Mouse (Mus musculus): ENCODE results near the gene Sec16b. TPM values are rescaled to one million over a fixed set of nuclear protein-coding genes. Genes with fewer than 3 reads are reported as not detected.

Sec16b gene
- 1 to 10 TPM; 1.2 to 1.5 TPM for total RNA-seq (2023)

DNA sequence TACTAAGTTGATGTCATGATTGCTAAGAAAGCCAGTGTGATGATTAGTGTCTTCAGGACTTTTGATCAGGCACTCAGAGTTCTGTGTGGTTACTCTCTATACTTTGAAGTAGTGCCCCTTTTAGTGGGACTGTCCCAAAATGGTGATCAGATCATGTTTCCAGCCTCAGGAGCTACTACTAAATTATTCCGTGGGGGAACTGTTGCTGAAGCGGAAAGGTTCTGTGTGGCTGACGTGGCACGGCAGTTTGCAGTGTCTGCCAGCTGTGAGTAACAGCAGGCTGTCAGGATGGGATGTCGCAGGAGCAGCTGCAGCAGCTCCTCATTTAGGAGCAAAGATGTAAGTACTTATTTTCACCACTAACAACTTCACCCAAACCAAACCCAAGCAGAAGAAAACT is at the start of gene Sec16b:
Sec16b (plus strand) TSS at position 207 of the 400 bp plus-strand sequence.

DNA sequence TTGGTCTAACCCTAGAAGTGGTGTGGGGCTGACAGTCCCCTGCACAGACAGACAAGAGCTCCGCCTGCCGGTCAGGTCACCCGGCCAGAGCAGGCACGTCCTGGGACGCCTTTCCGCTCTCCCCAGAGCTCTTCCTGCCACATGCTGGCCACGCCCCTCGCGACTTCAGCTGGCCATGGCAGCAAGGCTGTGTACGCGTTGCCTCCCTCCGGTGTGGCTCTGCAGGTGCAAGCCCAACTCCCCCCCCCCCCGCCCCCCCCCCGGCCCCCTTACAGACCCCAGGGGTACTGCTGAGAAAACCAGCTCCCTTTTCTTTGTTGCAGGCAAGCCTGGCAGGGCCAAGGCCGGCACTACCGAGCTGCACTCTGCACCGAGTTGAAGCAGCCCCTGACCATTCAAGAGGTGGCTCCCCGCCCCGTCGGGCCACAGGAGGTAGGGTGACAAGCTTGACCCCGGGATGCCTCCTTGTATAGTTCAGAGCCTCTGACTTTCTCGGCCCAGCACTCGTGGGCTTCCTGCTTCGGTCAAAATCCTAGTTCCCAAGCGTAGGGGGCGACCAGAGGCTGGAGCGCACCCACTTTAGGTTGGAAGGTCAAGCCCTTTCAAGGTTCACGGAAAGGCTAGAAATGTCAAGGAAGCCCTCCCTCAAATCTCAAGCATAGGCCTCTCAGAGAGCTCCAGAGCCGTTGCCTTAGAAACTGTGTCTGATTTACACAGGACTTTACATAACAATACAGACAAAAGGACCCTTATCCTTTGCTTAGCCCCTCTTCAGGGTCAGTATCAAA is 47.9 kb upstream of the Sec16b start, which contains the start of gene Cryzl2:
Cryzl2 (plus strand) TSS at position 157 of the 788 bp plus-strand sequence.

Other genes with a start within 250 kb of the Sec16b start
- gene Rasal2, start 94.1 kb upstream of the Sec16b start, total RNA-seq (2023): 1 to 10 TPM in 1 of 2 experiments, under 1 TPM in 1; 0.84 to 1.0 TPM
- 1 to 10 TPM; 4.5 to 4.9 TPM for gene Cryzl2, start 48.2 kb upstream of the Sec16b start, total RNA-seq (2023)

Measured in B cell, adult 67 days (primary cell).